9 mouse cellular contexts compared by ENCODE assay signal in the genomic region with DNA sequence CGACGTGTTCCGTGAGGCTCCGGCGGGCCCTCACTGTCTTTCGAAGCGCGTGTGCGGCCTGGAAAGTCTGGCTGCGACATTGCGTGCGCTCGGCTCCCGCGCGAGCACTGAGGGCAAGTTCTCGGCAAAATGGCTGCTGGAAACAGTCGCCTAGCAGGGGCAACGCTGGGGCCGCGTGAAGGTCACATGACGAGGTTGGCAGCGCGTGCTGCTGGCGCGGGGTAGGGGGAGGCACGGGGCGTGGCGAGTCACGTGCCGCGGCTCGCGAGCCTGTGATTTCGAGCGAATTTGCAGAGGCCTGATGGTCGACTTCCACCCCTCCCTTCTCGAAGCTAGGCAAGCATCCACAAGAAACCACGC. TPM values are rescaled to one million over a fixed set of nuclear protein-coding genes. Genes with fewer than 3 reads are reported as not detected.
DNase-seq lines count a peak whose midpoint lies in the region; ATAC-seq and TF ChIP-seq lines count a peak whose summit lies in the region.
"Had no signal": no experiment of that assay in that cellular context is flagged by ENCODE, and none has a peak within 500 bp of the region (broad histone marks: within the 10 kb centered on the region; RNA-seq: fewer than 3 reads in every experiment).

No protein-coding gene starts in this region.

- peak; percentile 46; the same call in 1 of the 2 replicates for ATAC-seq in erythroblast, adult 5-6 weeks (replicated peaks; ENCODE audit: low FRiP score, poor library complexity, severe bottlenecking)
- peak; percentile 84 for ATAC-seq in heart, embryonic 11.5 days (replicated peaks; ENCODE audit: insufficient number of reproducible peaks, low FRiP score, low TSS enrichment)
- ATAC-seq in kidney, embryonic 15.5 days (replicated peaks; ENCODE audit: low FRiP score), result peak; percentile 91
- ATAC-seq in midbrain, postnatal 0 days (ENCODE audit: low FRiP score), result peak; percentile 97

- H3K9me3 ChIP-seq in heart, embryonic 11.5 days (replicated peaks; ENCODE audit: control insufficient read depth, low read length), result no peaks in the 10 kb centered on the region
- no peaks in the 10 kb centered on the region for H3K9me3 ChIP-seq in kidney, embryonic 15.5 days (replicated peaks)
- no peaks in the 10 kb centered on the region for H3K9me3 ChIP-seq in midbrain, postnatal 0 days (ENCODE audit: low read length)

- 1% methylated on average over 39 of the region's 39 CpGs for WGBS in heart, embryonic 11.5 days (ENCODE audit: insufficient replicate concordance)
- 2% methylated on average over 39 of the region's 39 CpGs for WGBS in kidney, embryonic 15.5 days
- 0% methylated on average over 36 of the region's 39 CpGs for WGBS in midbrain, postnatal 0 days

- H3K4me3 ChIP-seq in heart, embryonic 11.5 days (ENCODE audit: low read depth, low read length), result peak overlapping the region; percentile 60
- H3K4me3 ChIP-seq in kidney, embryonic 15.5 days (replicated peaks), result peak overlapping the region; percentile 55
- H3K4me3 ChIP-seq in midbrain, postnatal 0 days (ENCODE audit: low read depth, low read length), result peak overlapping the region; percentile 52

- H3K27me3 ChIP-seq in heart, embryonic 11.5 days (ENCODE audit: control insufficient read depth, insufficient read depth, low read length), result no peaks in the 10 kb centered on the region
- no peaks in the 10 kb centered on the region for H3K27me3 ChIP-seq in kidney, embryonic 15.5 days
- no peaks in the 10 kb centered on the region for H3K27me3 ChIP-seq in midbrain, postnatal 0 days (ENCODE audit: insufficient read depth, low read length)
- H3K27me3 ChIP-seq: CH12.LX had no signal

- H3K4me2 ChIP-seq in heart, embryonic 11.5 days, result peak overlapping the region; percentile 86
- peak overlapping the region; percentile 96 for H3K4me2 ChIP-seq in kidney, embryonic 15.5 days
- peak overlapping the region; percentile 80 for H3K4me2 ChIP-seq in midbrain, postnatal 0 days (ENCODE audit: low read depth, low read length, poor library complexity, severe bottlenecking)

- H3K4me1 ChIP-seq in heart, embryonic 11.5 days (ENCODE audit: control insufficient read depth, insufficient read depth, low read length), result 0 out of 2 replicates have a peak, but pooled peaks cover 2% of the 10 kb centered on the region
- peaks cover 15% of the 10 kb centered on the region for H3K4me1 ChIP-seq in kidney, embryonic 15.5 days
- no peaks in the 10 kb centered on the region for H3K4me1 ChIP-seq in midbrain, postnatal 0 days (ENCODE audit: insufficient read depth, low read length)

- no peaks in the 10 kb centered on the region for H3K36me3 ChIP-seq in heart, embryonic 11.5 days (ENCODE audit: control insufficient read depth, insufficient read depth, low read length)
- no peaks in the 10 kb centered on the region for H3K36me3 ChIP-seq in kidney, embryonic 15.5 days
- H3K36me3 ChIP-seq in midbrain, postnatal 0 days (ENCODE audit: insufficient read depth, low read length), result no peaks in the 10 kb centered on the region

- H3K27ac ChIP-seq in heart, embryonic 11.5 days (ENCODE audit: low read depth, low read length), result peak overlapping the region; percentile 11; the same call in 1 of the 2 replicates
- H3K27ac ChIP-seq in kidney, embryonic 15.5 days, result 0 out of 2 replicates have a peak overlapping the region, but pooled peaks have one; percentile 39
- peak overlapping the region; percentile 93 for H3K27ac ChIP-seq in midbrain, postnatal 0 days (ENCODE audit: low read depth, low read length)

- H3K9ac ChIP-seq in heart, embryonic 11.5 days (ENCODE audit: low read depth, low read length), result peak overlapping the region; percentile 87
- H3K9ac ChIP-seq in kidney, embryonic 15.5 days, result peak overlapping the region; percentile 54
- peak overlapping the region; percentile 74 for H3K9ac ChIP-seq in midbrain, postnatal 0 days (replicated peaks; ENCODE audit: low read length, poor library complexity, severe bottlenecking)

- no peak for TF ChIP-seq CTCF in midbrain, postnatal 0 days (IDR thresholded peaks at IDR 0.05)

- peak; percentile 87 for DNase-seq in B cell, adult 2 months
- peak; percentile 97 for DNase-seq in brain, adult 2 months (ENCODE audit: low read depth, low spot score)
- peak; percentile 73 for DNase-seq in liver
- DNase-seq in midbrain, postnatal 0 days (ENCODE audit: low spot score), result peak; percentile 97
- DNase-seq in spleen, postnatal 14 days (ENCODE audit: low spot score in 2 of 2), result peak; percentile 47 to 57

RNA-seq across cellular contexts. Expression of a gene that starts 23.9 kb away (rescaled TPM):
- 11.1 and 23.2 TPM in 2 replicates for total RNA-seq in erythroblast, adult 5-6 weeks (2015; ENCODE audit: low replicate concordance)
- 10.3 and 20.8 TPM in 2 replicates for total RNA-seq in erythroblast, adult 5-6 weeks (2017; ENCODE audit: low replicate concordance)
- 20.2 and 30.1 TPM in 2 replicates for polyA plus RNA-seq in heart, embryonic 11.5 days (2014; fragmentation: Nextera tagmentation; extraction: Ambion mirVana)
- 27.1 and 31.7 TPM in 2 replicates for polyA plus RNA-seq in kidney, embryonic 15.5 days (2015; fragmentation: Nextera tagmentation; extraction: Ambion mirVana)
- 68.4 and 75.1 TPM in 2 replicates for total RNA-seq in midbrain, postnatal 0 days (2014; rRNA removed)
- 11.9 and 16.2 TPM in 2 replicates for polyA plus RNA-seq in midbrain, postnatal 0 days (2015; fragmentation: Nextera tagmentation; extraction: Ambion mirVana)

Comparison
In these comparisons a context has a peak if more than half of its experiments do, and no peak if none do; other contexts are left out.
1. Peak in every context shown above with its lines: DNase-seq, ATAC-seq, H3K4me3 ChIP-seq and H3K27ac ChIP-seq.
2. ATAC-seq: peak in every context shown above with its lines; median percentile 97 in midbrain, postnatal 0 days; 91 in kidney, embryonic 15.5 days; 84 in heart, embryonic 11.5 days; 46 in erythroblast, adult 5-6 weeks.
3. H3K27ac ChIP-seq: peak in every context shown above with its lines; median percentile 93 in midbrain, postnatal 0 days; 39 in kidney, embryonic 15.5 days; 11 in heart, embryonic 11.5 days.